Mouse (Mus musculus) intestine, postnatal 0 days (tissue): ENCODE measurements around the gene Magi2. TPM values are rescaled to one million over a fixed set of nuclear protein-coding genes. Genes with fewer than 3 reads are reported as not detected.

Experiments
- ATAC-seq: fragments of 200-750 bp; cut with Nextera tagmentation; 2 replicates; pipeline ENCODE4 v1.8.0; 2017; ENCODE audit warnings: mild to moderate bottlenecking, moderate TSS enrichment, moderate library complexity
- H3K27ac ChIP-seq: fragments of 300-500 bp; sonication (generic); 2 replicates; pipeline ENCODE4 v1.5.1; 2014; ENCODE audit warnings: mild to moderate bottlenecking, low read depth, low read length, moderate library complexity
- H3K27me3 ChIP-seq: fragments of 300-500 bp; sonication (generic); replicated peaks from 2 replicates; pipeline ENCODE4 v1.6.1; 2014; ENCODE audit warnings: low read length, mixed read lengths; ENCODE audit not compliant: control insufficient read depth, insufficient read depth
- H3K36me3 ChIP-seq: fragments of 300-500 bp; sonication (generic); 2 replicates; pipeline ENCODE4 v1.6.1; 2014; ENCODE audit warnings: mild to moderate bottlenecking, moderate library complexity; ENCODE audit not compliant: control insufficient read depth, insufficient read depth
- H3K4me1 ChIP-seq: fragments of 300-500 bp; sonication (generic); replicated peaks from 2 replicates; pipeline ENCODE4 v1.6.1; 2014; ENCODE audit warnings: antibody characterized with exemption, low read length, mixed read lengths; ENCODE audit not compliant: control insufficient read depth, insufficient read depth
- H3K4me2 ChIP-seq: fragments of 300-500 bp; sonication (generic); replicated peaks from 2 replicates; pipeline ENCODE4 v1.6.1; 2014; ENCODE audit warnings: low read depth, mild to moderate bottlenecking, moderate library complexity
- H3K4me3 ChIP-seq: fragments of 300-500 bp; sonication (generic); 2 replicates; pipeline ENCODE4 v1.5.1; 2014; ENCODE audit warnings: low read depth, low read length
- H3K9ac ChIP-seq: fragments of 300-500 bp; sonication (generic); 2 replicates; pipeline ENCODE4 v1.6.1; 2014; ENCODE audit warnings: mild to moderate bottlenecking, low read depth, low read length
- H3K9me3 ChIP-seq: fragments of 300-500 bp; sonication (generic); 2 replicates; pipeline ENCODE4 v1.6.1; 2016; ENCODE audit warnings: mixed run types; ENCODE audit not compliant: control insufficient read depth
- CTCF ChIP-seq: sonication (generic); IDR thresholded peaks from 2 replicates; pipeline ENCODE4 v1.5.1; 2016; ENCODE audit warnings: low read depth, mild to moderate bottlenecking, control low read depth, antibody characterized with exemption, moderate library complexity
- WGBS: fragments of 180-500 bp; shearing (Covaris S2); extraction: QIAGEN DNeasy Blood & Tissue Kit; methylation state at CpG from one replicate; pipeline ENCODE4 v1.1.7; 2014; 5-methylcytosine and 5-hydroxymethylcytosine counted together
- polyA plus RNA-seq: library from polyadenylated mRNA; unstranded; fragments of >200 nt; fragmentation: Nextera tagmentation; extraction: Ambion mirVana; gene quantifications from 2 replicates; pipeline ENCODE4 v1.2.1, GENCODE M21; 2015

Magi2 gene
- polyA plus RNA-seq, 1 experiment from 2014 or later, result 1.0 TPM

DNA sequence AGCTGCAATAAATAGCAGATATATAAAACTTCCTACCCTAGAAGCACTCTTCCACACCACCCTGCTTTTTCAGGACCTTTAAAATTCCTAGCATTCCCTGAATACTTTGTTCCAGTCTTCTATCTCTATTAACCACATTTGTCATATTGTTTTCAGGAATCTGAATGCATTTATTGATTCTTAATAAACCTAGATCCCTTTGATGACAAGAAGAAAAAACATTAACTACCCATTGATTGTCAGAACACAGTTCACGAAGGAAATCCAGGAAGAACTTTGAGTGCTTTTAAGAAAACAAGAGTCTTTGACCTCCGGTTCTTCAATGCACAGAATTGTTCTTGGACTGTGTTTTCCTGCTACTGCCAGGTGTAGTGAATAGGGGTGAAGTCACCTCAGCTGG is 411.0 kb downstream of the Magi2 start:
- ATAC-seq, result no peak
- Histone ChIP-seq H3K36me3 (no peaks in the 10 kb centered on the region), H3K4me1 (no peaks in the 10 kb centered on the region), H3K9ac (no peak overlapping the region), H3K4me3 (no peak overlapping the region), H3K27me3 (no peaks in the 10 kb centered on the region), H3K27ac (no peak overlapping the region), H3K4me2 (no peak overlapping the region), H3K9me3 (no peaks in the 10 kb centered on the region)
- WGBS, result 42% methylated on average over 2 of the region's 2 CpGs
- no peak for TF ChIP-seq CTCF

DNA sequence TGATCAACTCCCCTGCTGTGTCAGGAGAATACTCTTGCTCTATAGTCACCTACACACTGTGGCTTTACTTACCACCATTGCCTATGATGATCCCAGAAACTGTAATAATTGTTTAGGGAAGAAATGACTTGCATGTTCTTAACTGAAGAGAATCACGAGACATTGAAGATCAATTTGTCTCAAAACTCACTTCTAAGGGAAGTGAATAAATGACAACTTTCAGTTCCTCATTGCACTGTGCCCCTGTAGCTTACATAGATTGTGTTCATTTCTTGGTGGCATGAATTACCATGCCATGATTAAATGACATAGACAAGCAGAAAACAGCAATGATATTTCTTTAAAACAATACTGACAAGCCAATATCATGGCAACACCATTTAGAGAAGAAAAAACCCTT is 429.1 kb downstream of the Magi2 start:
- Histone ChIP-seq H3K27ac (no peak overlapping the region), H3K36me3 (no peaks in the 10 kb centered on the region), H3K4me3 (no peak overlapping the region), H3K27me3 (no peaks in the 10 kb centered on the region), H3K9ac (no peak overlapping the region), H3K4me2 (no peak overlapping the region), H3K9me3 (no peaks in the 10 kb centered on the region), H3K4me1 (no peaks in the 10 kb centered on the region)
- 65% methylated on average over 1 of the region's 1 CpGs for WGBS
- no peak for ATAC-seq
- no peak for TF ChIP-seq CTCF

- Histone ChIP-seq H3K4me3 (no peak overlapping the region), H3K4me2 (no peak overlapping the region), H3K9me3 (no peaks in the 10 kb centered on the region), H3K27ac (no peak overlapping the region), H3K4me1 (no peaks in the 10 kb centered on the region), H3K27me3 (no peaks in the 10 kb centered on the region), H3K9ac (no peak overlapping the region), H3K36me3 (no peaks in the 10 kb centered on the region)
- ATAC-seq, result no peak
- WGBS, result 76% methylated on average over 5 of the region's 5 CpGs
- no peak for TF ChIP-seq CTCF
Measured at GRCm38 (mm10) chr5:19666416-19666815, 439.6 kb downstream of the Magi2 start.

GRCm38 (mm10) chr5:19717296-19717695 is 490.5 kb downstream of the Magi2 start:
- Histone ChIP-seq H3K9me3 (no peaks in the 10 kb centered on the region), H3K4me1 (no peaks in the 10 kb centered on the region), H3K4me3 (no peak overlapping the region), H3K36me3 (no peaks in the 10 kb centered on the region), H3K27me3 (no peaks in the 10 kb centered on the region), H3K9ac (no peak overlapping the region), H3K27ac (no peak overlapping the region), H3K4me2 (no peak overlapping the region)
- no peak for ATAC-seq
- TF ChIP-seq CTCF, result no peak
- WGBS, result 71% methylated on average over 2 of the region's 2 CpGs

GRCm38 (mm10) chr5:19726277-19726676 is 499.4 kb downstream of the Magi2 start:
- H3K9ac ChIP-seq, result no peak overlapping the region
- H3K4me3 ChIP-seq, result no peak overlapping the region
- H3K4me2 ChIP-seq, result no peak overlapping the region
- no peaks in the 10 kb centered on the region for H3K9me3 ChIP-seq
- no peak for ATAC-seq
- no peaks in the 10 kb centered on the region for H3K27me3 ChIP-seq
- no peak for TF ChIP-seq CTCF
- H3K4me1 ChIP-seq, result no peaks in the 10 kb centered on the region
- no peaks in the 10 kb centered on the region for H3K36me3 ChIP-seq
- H3K27ac ChIP-seq, result no peak overlapping the region

DNA sequence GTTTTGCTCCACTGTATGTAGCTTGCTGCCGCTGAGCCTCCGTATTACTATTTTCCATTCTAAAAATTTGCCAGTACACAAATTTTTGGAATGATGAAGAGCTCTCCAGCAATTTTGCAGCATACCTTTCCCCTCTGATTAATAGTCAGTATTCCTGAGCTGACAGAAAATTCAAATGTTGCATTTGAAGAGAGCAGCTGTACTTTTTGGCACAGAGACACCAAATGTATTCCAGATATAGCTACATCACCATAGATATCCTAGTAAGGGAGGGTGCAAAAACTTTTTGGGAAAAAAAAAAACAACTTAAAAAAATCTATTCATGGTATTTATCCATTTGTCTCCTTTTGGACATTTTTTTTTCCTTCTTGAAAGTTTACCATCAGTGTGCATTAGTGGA is 518.5 kb downstream of the Magi2 start:
- no peaks in the 10 kb centered on the region for H3K4me1 ChIP-seq
- no peak overlapping the region for H3K4me2 ChIP-seq
- H3K4me3 ChIP-seq, result no peak overlapping the region
- no peak overlapping the region for H3K27ac ChIP-seq
- TF ChIP-seq CTCF, result no peak
- H3K36me3 ChIP-seq, result no peaks in the 10 kb centered on the region
- no peaks in the 10 kb centered on the region for H3K9me3 ChIP-seq
- ATAC-seq, result no peak
- no peak overlapping the region for H3K9ac ChIP-seq
- 84% methylated on average over 2 of the region's 2 CpGs for WGBS
- H3K27me3 ChIP-seq, result no peaks in the 10 kb centered on the region

GRCm38 (mm10) chr5:19745916-19746315 is 519.1 kb downstream of the Magi2 start:
- ATAC-seq, result no peak
- H3K4me3 ChIP-seq, result no peak overlapping the region
- H3K9ac ChIP-seq, result no peak overlapping the region
- no peak for TF ChIP-seq CTCF
- no peaks in the 10 kb centered on the region for H3K9me3 ChIP-seq
- H3K4me1 ChIP-seq, result no peaks in the 10 kb centered on the region
- no peak overlapping the region for H3K27ac ChIP-seq
- H3K36me3 ChIP-seq, result no peaks in the 10 kb centered on the region
- WGBS, result 70% methylated on average over 6 of the region's 6 CpGs
- no peaks in the 10 kb centered on the region for H3K27me3 ChIP-seq
- no peak overlapping the region for H3K4me2 ChIP-seq
